Mouse (Mus musculus): ENCODE results near the gene Gm20388. TPM values are rescaled to one million over a fixed set of nuclear protein-coding genes. Genes with fewer than 3 reads are reported as not detected.

Gene Gm20388
- total RNA-seq, 2 experiments from 2014 or later = 8.8 TPM

DNA sequence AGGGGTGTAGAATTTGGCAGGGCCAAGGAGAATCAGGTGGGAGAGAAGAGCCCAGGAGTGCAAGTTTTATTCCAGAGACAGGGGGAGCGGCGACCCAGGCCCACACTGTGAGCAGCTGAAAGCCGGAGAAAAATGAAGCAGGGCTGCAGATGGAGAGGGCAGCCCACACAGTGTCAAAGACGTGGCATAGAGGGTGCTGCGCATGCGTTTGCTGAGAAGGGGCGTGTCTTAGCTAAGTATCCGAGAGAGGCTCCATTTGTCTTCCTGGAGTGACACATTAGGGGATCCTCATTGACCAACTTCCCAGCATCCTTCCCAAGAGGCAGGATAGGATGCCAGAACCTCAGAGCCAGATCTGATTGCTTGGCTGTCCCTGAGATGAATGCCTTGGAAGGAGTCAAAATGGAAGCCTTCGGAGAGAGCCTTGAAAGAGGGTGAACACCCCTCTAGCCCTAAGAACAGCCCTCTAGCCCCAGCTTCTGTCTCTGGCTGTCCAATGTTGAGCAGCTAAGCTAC, 96.1 kb downstream of the Gm20388 start:
- DNase-seq (ENCODE audit: extremely low spot score in 1 of 2, low spot score in 1 of 2) = no peak

DNA sequence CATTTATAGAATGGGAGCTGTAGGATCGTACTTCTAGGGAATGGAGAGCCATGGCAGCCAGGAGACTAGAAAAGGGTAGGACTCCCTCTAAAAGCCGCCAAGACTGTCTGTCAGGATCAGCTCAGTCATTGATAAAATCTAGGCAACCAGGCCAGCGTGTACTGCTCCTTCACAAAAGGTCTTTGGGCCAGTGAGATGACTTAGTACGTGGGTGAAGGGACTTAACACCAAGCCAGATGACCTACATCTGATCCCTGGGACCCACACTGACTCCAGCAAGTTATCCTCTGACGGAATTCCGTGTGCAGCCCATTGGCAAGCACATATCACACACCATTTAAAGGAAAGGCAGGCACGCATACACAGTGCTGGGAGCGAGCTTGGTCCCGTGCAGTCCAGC, 96.5 kb downstream of the Gm20388 start:
- DNase-seq (ENCODE audit: extremely low spot score in 1 of 2, low spot score in 1 of 2) = no peak

DNA sequence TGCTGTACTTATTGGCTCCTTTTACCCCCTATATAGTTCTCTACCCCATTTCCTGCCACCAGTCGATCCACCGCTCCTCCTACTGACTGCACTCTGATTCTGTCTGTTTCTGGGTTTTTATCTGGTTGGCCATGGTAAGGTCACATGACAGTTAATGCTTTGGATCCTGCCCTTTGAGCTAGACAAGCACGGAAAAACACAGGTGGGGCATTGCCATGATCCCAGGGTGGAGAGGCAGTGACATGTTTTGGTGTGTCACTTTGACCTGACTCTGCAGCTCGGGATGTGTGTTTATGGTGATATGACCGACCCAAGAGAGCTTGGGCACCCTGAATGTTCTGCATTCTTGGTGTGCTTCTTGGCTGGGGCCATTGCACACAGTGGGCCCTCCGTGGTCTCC, 98.6 kb downstream of the Gm20388 start:
- no peak for DNase-seq (ENCODE audit: extremely low spot score in 1 of 2, low spot score in 1 of 2)

DNA sequence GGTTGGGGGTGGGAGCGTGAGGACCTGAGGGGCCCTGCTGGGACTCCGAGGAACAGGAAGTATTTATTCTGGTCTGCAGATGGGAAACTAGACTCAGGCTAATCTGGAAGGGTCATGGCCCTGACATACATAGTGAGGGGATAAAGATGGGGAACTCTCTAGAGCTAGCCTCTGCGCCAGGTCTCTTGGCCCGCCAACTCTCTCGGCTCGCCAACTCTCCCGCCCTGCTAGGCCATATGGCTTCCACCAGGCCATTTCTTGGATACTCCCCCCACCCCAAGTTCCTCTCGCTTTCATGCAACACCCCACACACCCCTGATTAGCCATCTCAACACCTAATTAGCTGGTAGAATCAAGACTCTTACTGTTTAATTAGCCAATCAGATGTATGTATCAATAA, 101.8 kb downstream of the Gm20388 start:
- DNase-seq (ENCODE audit: extremely low spot score in 1 of 2, low spot score in 1 of 2) = no peak

DNA sequence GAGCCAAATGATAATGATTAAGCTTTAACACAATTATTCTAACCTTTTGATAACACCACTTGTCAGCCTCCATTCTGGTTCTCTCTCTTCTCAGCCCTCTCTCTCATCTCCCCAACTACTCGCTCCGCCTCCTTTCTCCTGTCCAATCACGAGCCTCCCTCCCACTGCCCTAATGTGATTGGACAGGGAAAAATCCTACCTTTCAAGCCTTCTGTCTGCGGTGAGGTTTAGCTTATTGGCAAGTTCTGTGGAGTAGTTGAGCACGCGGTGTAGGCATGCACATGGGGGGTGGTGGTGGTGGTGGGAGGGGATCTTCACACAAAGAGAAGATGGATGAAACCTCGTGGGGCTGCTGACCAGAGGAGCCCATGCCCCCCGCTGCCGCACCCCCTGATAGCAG, 102.3 kb downstream of the Gm20388 start:
- no peak for DNase-seq (ENCODE audit: extremely low spot score in 1 of 2, low spot score in 1 of 2)

DNA sequence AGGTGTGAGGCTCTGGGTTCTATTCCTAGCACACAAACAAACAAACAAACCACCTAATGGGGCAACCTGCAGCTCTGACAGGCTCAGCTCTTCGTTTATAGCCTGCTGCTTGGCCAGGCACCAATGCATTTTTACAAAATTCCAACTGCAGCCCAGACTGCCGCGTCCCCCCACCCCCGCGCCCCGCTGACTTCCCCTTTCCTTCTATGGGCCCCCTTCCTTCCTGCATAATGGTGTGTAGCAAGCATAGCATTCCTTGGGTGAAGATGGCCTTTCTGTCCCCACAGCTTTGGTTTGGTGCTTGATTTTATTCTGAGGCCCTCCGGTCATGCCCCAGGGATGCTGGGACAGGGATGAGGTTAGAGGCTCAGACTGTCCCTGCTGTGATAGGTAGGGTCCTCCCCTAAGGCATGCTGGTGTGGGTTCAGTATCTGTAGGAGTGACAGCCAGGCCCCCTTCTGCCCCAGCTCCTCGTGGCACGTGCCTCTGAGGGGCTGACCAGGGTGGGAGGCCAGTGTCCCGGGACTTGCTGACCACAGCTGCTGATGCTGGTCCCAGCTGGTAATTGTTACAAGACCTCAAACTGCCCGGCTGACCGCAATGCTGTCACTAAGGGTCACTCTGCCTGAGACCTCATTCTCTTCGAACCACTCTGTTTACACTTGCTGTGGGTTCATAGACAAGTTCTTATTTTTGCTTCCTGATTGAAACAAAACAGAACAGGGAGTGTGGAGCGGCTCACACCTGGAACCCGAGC, 103.8 kb downstream of the Gm20388 start:
- no peak for DNase-seq (ENCODE audit: extremely low spot score in 1 of 2, low spot score in 1 of 2)

DNA sequence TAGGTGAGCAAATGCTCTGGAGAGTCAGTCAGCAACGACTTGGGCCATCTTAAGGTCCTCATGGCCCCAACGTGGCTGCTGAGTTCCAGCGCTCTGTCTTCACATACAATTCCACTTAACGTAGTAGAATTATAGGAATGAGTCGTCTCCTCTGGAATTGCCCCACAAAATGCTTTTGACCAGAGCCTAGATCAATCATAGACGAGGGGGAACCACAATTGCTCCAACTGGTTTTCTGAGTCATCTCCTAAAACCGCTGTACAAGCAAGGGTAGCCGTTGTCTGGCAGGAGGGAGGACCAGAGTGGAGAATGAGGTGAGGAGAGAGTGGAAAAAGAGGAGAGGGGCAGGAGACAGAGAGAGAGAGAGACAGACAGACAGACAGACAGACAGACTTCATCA, 105.3 kb downstream of the Gm20388 start:
- no peak for DNase-seq (ENCODE audit: extremely low spot score in 1 of 2, low spot score in 1 of 2)

DNA sequence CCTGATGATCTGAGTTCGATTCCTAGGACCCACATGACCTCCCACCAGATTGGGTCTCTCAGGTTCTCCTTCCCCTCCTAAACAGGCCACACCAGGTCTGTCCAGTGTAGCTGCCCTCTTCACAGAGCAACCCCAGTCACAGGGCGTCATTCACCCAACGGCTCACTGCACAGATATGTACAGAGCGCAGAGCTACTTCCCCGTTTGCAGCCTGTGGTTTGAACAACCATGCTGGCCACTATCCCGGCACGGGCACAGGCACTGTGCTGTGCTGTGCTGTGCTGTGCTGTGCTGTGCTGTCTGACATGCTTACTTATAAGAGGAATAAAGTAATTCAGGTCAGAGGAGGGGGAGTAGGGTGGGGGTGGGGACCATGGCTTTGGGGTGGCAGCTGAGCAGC, 105.8 kb downstream of the Gm20388 start:
- DNase-seq (ENCODE audit: extremely low spot score in 1 of 2, low spot score in 1 of 2) = no peak

DNA sequence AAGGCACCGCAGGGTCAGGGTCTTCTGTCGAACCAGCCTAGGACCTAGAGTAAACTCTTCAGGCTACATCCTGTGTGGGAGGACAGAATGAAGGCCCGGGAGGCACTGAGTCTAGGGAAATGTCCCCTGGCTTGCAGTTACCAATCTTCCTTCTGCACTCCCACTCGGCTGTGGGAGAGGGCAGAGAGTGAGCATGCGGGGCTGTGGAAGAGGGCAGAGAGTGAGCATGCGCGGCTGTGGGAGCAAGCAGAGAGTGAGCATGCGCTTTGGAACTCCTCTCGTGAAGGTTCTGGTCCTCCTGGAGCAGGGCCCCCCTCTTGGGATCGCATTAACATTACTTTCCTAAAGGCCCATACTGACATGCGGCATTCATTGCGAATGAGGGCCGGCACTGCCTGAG, 106.7 kb downstream of the Gm20388 start:
- DNase-seq (ENCODE audit: extremely low spot score in 1 of 2, low spot score in 1 of 2) = no peak

DNA sequence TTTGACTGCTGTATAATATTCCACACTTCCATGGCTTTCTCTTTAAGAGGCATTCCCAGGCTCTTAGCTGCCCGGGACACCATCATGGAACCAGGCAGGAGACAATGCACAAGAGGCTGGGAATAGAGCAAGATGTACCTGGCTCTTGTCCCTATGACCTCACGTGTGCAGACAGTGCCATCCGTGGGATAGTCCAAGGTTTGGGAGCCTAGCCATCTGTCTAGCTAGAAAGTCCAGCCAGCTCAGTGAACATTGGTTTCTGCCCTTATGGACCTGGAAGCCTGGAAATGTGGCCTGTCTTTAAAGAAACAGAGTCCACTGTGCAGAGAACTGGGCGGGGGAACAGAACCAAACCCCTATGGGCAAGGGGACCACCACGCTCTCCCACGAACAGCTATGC, 107.1 kb downstream of the Gm20388 start:
- DNase-seq (ENCODE audit: extremely low spot score in 1 of 2, low spot score in 1 of 2) = no peak

DNA sequence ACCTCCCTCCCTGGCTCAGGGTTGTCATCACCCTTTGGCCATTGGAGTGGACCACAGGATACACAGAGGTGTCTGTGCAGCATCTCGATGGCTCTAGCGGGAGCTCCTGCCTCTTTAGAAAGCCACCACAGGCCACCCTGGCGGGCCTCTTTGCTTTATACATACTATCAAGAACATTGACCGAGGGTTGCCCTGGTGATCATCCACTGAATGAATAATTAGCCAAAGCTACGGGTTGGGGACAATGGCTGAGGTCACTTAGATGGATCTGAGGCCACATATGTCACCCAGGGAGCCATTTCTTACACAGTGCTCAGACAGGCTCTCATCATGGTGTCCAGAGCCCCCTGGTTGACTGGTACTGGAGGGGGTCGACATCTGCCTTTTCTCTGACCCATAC, 107.7 kb downstream of the Gm20388 start:
- no peak for DNase-seq (ENCODE audit: extremely low spot score in 1 of 2, low spot score in 1 of 2)

DNA sequence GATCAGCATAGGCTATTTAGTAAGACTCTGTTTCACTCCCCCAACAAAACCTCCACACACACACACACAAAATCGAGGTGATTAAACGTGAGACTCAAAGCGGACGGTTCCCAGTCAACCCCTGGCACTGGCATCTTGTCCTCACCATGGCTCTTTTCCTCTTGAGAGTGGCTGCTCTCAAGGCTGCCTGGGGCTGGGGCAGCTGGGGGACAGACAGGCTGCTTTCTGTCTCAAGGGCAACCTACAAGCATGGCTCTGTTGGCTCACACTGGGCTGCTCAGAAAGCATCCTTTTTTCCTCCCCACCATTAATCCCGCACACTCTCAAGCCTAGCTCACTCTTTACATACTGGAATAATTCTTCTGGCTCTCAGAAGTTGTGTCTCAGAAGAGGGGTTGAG, 108.7 kb downstream of the Gm20388 start:
- no peak for DNase-seq (ENCODE audit: extremely low spot score in 1 of 2, low spot score in 1 of 2)

DNA sequence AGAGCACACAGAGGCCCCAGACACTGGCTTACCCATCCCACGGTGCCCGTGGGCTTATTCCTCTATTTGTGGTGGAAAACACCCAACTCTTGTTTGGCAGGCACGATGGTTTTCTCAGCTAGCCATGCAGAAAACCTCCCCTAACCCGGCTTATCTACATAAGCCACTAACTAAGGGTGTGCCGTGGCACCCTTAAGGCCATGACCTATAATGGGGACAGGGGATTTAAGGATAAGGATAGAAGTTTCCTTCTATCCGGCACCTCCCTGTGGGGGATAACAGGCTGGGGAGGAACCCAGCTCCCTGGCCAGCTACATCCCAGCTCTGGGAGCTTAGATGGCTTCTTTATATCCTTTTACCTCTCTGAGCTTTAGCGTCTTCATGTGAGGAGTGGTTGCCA, 109.7 kb downstream of the Gm20388 start:
- DNase-seq (ENCODE audit: extremely low spot score in 1 of 2, low spot score in 1 of 2) = no peak

DNA sequence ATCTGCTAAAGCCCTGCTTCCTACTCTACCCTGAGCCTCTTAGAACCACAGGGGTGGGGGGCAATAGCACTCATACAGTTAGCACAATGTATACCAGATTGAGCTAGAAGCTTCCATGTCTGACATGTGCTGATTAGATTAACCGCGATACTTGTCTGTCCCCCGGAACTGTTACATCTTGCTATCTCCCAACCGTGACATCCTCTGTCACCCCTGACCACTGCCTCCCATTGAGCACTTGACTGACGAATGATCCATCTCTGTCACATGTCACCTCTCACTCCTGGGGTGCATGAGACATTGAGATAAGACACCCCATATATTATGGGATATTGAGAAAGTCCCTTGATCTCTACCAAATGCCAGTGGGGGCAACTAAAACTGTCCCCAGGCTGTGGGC, 115.6 kb downstream of the Gm20388 start:
- DNase-seq (ENCODE audit: extremely low spot score in 1 of 2, low spot score in 1 of 2) = no peak

DNA sequence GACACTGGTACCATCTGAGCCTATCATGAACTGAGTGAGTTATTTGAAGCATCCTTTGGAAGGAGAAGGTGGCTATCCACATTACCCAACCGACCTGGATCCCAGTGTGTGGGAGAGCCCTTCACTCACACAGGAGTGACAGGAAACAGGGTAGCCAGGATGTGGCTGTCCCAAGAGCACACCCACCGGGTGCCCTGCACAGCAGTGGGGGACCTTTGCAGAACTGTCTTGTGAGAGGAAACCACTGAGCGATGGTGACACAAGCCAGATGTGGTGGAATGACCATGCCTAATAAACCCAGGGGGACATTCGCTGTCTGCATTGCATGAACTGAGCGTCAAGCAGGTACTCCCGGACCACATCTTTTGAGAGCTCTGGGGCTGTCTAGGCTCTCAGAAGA, 116.3 kb downstream of the Gm20388 start:
- no peak for DNase-seq (ENCODE audit: extremely low spot score in 1 of 2, low spot score in 1 of 2)

DNA sequence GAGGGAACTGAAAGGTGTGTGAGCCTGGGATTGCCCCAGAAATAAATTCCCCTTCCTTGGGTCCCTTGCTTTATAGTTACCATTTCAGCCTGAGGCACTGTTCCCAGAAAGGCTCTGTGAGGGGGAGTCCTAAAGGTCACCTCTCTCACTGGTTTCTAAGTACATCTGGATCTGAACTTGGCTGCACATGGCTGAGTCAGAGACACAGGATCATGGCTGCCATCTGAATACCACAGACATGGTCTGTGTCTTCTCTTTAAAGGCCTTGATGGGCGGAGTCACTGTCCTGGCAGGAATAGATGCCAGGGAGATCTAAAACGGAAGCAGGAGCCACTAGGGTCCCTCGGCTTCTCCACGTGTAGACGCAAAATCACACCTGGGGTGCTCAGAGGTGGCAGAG, 119.8 kb downstream of the Gm20388 start:
- DNase-seq (ENCODE audit: extremely low spot score in 1 of 2, low spot score in 1 of 2) = no peak

DNA sequence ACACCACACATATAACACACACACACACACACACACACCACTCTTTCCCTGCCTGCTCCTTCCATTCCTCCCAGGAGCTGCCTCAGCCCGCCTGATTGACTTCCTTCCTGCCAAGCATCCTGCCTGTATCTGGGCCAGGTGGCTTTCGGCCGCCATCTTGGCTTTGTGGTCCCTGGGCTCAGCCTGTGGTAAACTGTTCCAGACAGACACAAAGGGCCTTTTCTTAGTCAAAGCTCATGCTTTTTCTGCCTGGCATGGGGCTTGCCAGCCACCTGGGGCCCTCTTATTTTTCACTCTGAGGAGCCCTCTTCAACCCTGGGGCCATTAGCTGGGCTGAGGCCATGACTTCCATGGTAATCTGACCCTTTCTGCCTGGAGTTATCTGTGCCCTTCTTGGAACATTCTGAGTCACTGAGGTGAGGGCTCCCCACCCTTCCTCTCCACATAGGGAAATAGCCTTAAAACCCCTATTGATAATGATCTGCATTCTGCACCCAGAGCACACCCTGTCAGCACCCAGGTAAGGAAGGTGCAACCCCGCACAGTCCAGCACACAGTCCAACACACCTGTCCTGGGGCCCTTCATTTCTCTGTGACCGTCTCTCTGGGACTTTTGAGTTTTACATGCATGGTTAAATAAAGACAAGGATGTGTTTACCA, 122.0 kb downstream of the Gm20388 start:
- DNase-seq (ENCODE audit: extremely low spot score in 1 of 2, low spot score in 1 of 2) = no peak

DNA sequence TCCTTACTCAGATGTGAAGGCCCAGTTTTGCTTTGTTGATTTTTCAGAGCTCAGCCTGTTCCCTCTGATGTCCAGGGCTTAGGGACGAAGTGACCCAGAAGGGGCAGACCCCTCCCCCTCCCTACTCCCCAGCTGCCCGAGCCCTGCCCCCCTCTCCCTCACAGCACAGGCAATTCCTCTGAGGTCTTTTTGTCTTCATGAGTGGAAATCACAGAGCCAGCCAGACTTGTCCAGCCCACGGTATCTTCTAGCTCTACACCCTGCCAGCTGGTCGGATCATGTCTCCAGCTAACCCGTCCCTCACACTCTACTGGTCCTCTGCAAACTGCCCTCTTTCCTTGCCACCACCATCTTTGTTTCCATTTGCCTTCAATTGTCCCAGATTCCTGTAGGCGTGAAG, 123.8 kb downstream of the Gm20388 start:
- DNase-seq (ENCODE audit: extremely low spot score in 1 of 2, low spot score in 1 of 2) = no peak

DNA sequence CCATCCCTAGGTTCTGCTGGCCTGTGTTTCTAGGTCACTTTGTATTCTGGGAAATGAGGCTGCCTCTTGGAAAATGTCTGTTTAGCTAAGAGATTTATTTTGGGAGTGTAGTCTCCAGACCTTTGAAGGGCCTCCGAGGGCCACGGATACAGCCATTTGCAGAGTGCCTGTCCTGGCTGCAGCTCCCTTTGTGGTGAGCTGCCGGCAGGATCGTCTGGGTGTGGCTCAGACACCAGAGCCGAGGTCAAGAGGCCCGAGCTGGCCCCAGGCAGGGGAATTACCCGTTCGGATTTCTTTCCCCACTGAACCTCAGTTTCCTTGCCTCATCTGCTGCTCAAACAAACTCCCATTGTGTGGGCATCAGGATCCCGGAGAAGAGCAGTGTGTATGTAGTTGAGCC, 125.5 kb downstream of the Gm20388 start:
- no peak for DNase-seq (ENCODE audit: extremely low spot score in 1 of 2, low spot score in 1 of 2)

DNA sequence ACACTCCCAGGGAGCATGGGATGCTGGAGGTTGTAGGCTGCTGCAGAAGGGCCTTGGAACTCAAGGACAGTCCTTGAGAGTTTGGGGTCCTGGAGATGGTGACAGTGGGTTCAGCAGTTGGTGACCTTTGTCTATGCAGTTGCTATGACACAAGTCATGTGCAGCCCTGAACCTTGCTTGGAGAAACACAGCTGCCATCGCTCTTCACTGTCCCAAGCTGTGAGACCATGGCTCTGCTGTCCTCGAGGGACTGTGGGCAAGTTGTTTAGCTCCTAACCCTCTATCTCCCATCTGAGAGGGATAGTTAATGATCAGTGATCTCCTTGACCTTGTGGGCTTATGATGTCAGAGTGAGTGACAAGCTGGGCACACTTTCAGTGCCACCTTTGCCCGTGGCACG, 125.9 kb downstream of the Gm20388 start:
- no peak for DNase-seq (ENCODE audit: extremely low spot score in 1 of 2, low spot score in 1 of 2)

DNA sequence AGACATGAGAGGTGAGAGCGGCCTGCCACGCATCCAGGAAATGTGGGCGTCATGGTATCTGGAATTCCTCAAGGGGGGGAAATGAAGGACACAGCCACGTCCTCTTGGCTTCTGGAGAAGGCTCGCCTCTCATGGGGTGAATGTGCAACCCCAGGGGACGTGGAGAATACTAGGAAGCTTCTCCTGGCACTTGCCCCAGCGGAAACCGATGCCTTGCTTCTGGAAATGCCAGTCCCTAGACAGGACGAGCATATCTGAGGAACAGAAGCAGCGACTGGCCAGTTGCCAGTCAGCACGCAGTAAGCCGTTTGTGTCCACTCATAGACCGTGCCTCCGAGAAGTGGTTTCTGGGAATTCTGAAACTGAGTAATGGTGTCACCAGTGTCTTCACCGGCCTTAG, 126.6 kb downstream of the Gm20388 start:
- no peak for DNase-seq (ENCODE audit: extremely low spot score in 1 of 2, low spot score in 1 of 2)

DNA sequence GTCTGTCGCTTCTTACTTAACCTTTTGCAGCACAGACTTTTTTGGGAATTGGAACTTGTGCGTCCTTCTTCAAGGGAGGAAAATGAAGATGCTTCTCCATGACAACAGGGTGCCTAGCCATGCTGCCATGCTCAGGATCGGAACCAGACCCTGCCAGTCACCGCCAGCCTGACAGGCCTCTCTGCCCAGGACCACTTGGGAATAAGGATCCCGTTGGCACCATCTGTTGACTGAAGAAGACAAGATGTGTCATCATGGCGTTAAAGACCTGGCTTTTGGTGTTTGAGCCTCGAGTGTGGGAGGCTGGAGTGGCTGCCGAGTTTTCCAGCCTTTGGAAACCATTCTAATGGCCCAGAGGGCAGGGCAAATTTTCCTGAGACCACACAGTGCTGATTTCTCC, 127.0 kb downstream of the Gm20388 start:
- no peak for DNase-seq (ENCODE audit: extremely low spot score in 1 of 2, low spot score in 1 of 2)
